ENCODE assay signal across 9 mouse cellular contexts in the genomic region with DNA sequence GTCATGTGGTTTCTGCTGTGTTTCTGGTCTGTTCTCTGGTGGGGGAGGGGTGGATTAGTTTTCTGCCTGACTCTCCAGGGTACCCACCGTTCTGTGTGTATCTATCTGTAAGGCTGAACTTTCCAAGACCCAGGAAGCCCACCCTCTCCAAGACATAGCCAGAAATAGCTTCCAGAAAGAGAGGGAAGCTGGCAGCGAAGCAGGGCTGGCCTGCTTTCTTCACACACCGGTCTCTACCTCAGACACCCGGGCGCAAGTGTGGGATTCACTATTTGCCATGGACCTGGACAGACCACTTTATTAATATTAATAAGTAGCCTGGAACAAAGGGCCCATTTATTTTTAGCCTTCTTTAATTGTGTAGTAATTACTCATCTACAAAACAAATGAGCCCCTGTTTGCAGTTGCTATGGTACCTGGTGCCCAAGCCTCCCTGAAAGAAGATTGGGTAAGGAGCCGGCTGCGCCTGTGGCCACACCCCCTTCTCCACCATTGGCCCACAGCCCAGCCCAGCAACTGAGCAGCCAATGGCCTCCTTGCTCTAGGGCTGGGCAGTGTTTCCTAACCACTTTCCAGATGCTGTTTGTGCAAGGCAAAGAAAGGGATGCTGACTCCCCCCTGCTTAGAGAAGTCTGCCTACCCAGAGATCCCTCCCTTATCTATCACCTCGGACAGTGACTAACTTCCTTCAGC.
DNase-seq lines count a peak whose midpoint lies in the region; ATAC-seq and TF ChIP-seq lines count a peak whose summit lies in the region.
"Had no signal": no experiment of that assay in that cellular context is flagged by ENCODE, and none has a peak within 500 bp of the region (broad histone marks: within the 10 kb centered on the region; RNA-seq: fewer than 3 reads in every experiment).

No protein-coding gene starts in this region.

- H3K36me3 ChIP-seq in forebrain, embryonic 10.5 days (replicated peaks), result peaks cover 80% of the 10 kb centered on the region
- H3K36me3 ChIP-seq in liver, embryonic 16.5 days (ENCODE audit: control insufficient read depth, insufficient read depth), result no peaks in the 10 kb centered on the region

- TF ChIP-seq CTCF in olfactory bulb, adult 2 months (IDR thresholded peaks at IDR 0.05; ENCODE audit: insufficient read depth, low read depth, low read length), result no peak

- peaks cover 10% of the 10 kb centered on the region; the same call in 1 of the 2 replicates for H3K27me3 ChIP-seq in forebrain, embryonic 10.5 days (ENCODE audit: poor library complexity, severe bottlenecking)
- H3K27me3 ChIP-seq in liver, embryonic 16.5 days (ENCODE audit: control insufficient read depth, insufficient read depth, low read depth, low read length), result no peaks in the 10 kb centered on the region

- DNase-seq in thymus, postnatal 4 days, result peak; percentile 19
- DNase-seq in thymus, postnatal 25 days, result no peak
- peak; percentile 79 for DNase-seq in forebrain, embryonic 10.5 days (ENCODE audit: extremely low spot score, low spot score)
- DNase-seq in heart, postnatal 14 days, result peak; percentile 47 to 65
- peak; percentile 81 to 86 for DNase-seq in layer of hippocampus, adult 8-10 months (ENCODE audit: low spot score in 2 of 2)
- DNase-seq in spleen, adult 18-20 months, result no peak

- peak overlapping the region; percentile 71 for H3K27ac ChIP-seq in forebrain, embryonic 10.5 days
- H3K27ac ChIP-seq in liver, embryonic 16.5 days (ENCODE audit: low read length), result no peak overlapping the region
- peak overlapping the region; percentile 95 for H3K27ac ChIP-seq in olfactory bulb, adult 2 months (ENCODE audit: insufficient read depth, low read depth, low read length)

- intact Hi-C loops in heart, postnatal 14 days (cut with DNase I), result no loop called here

- H3K9ac ChIP-seq in liver, embryonic 16.5 days (ENCODE audit: low read depth, low read length), result no peak overlapping the region

- peaks cover 45% of the 10 kb centered on the region for H3K4me1 ChIP-seq in forebrain, embryonic 10.5 days
- H3K4me1 ChIP-seq in liver, embryonic 16.5 days (ENCODE audit: control insufficient read depth, low read depth, low read length), result peaks cover 23% of the 10 kb centered on the region
- peaks cover 26% of the 10 kb centered on the region for H3K4me1 ChIP-seq in olfactory bulb, adult 2 months (ENCODE audit: control insufficient read depth, insufficient read depth, low read length)

- no peak overlapping the region for H3K4me2 ChIP-seq in liver, embryonic 16.5 days (ENCODE audit: low read depth, low read length)

- WGBS in forebrain, embryonic 10.5 days, result 58% methylated on average over 8 of the region's 8 CpGs
- 53% methylated on average over 8 of the region's 8 CpGs for WGBS in liver, embryonic 16.5 days (ENCODE audit: insufficient replicate concordance)
- 10% methylated on average over 8 of the region's 8 CpGs for WGBS in olfactory bulb, adult 2 months

- no peak overlapping the region; the same call in 1 of the 2 replicates for H3K4me3 ChIP-seq in forebrain, embryonic 10.5 days
- no peak overlapping the region for H3K4me3 ChIP-seq in liver, embryonic 16.5 days (ENCODE audit: low read depth, low read length)
- H3K4me3 ChIP-seq in olfactory bulb, adult 2 months (ENCODE audit: insufficient read depth, low read depth, low read length), result no peak overlapping the region
- H3K4me3 ChIP-seq: myocyte had no signal

- peak; percentile 74 for ATAC-seq in liver, embryonic 16.5 days (ENCODE audit: low read depth)

- no peak for TF ChIP-seq POLR2A in olfactory bulb, adult 2 months (IDR thresholded peaks at IDR 0.05; ENCODE audit: insufficient read depth, low read depth, low read length)

- H3K9me3 ChIP-seq in forebrain, embryonic 10.5 days, result no peaks in the 10 kb centered on the region
- no peaks in the 10 kb centered on the region for H3K9me3 ChIP-seq in liver, embryonic 16.5 days (replicated peaks; ENCODE audit: control insufficient read depth, low read length)

Comparison
In these comparisons a context has a peak if more than half of its experiments do, and no peak if none do; other contexts are left out.
1. DNase-seq: peak in thymus, postnatal 4 days (single experiment), forebrain, embryonic 10.5 days (single experiment), heart, postnatal 14 days (2 of 2) and layer of hippocampus, adult 8-10 months (2 of 2); none in thymus, postnatal 25 days (single experiment) and spleen, adult 18-20 months (0 of 2).